Mouse (Mus musculus) hindbrain, postnatal 0 days (tissue): ENCODE measurements at regions not wholly inside any gene's neighbourhood (a gene's known extent, or its start where the extent isn't known, plus 50 kb on each side); places are given as distances from the start of the nearest gene placed in this dataset.

Source experiments
- ATAC-seq: fragments of 200-750 bp; cut with Nextera tagmentation; 2 replicates; pipeline ENCODE4 v1.8.0; 2017; ENCODE audit warnings: mild to moderate bottlenecking, moderate TSS enrichment, moderate library complexity
- DNase-seq: peaks from one replicate; pipeline ENCODE4 v3.0.0-alpha.2; 2015; ENCODE audit warnings: low spot score
- H3K27ac ChIP-seq: fragments of 300-500 bp; sonication (generic); 2 replicates; pipeline ENCODE4 v1.5.1; 2014; ENCODE audit warnings: mild to moderate bottlenecking
- H3K27me3 ChIP-seq: fragments of 300-500 bp; sonication (generic); 2 replicates; pipeline ENCODE4 v1.6.1; 2014; ENCODE audit warnings: low read length, mixed read lengths; ENCODE audit not compliant: insufficient read depth
- H3K36me3 ChIP-seq: fragments of 300-500 bp; sonication (generic); 2 replicates; pipeline ENCODE4 v1.6.1; 2014; ENCODE audit warnings: low read length, mixed read lengths; ENCODE audit not compliant: insufficient read depth
- H3K4me1 ChIP-seq: fragments of 300-500 bp; sonication (generic); 2 replicates; pipeline ENCODE4 v1.6.1; 2014; ENCODE audit warnings: antibody characterized with exemption, low read length, mixed read lengths; ENCODE audit not compliant: insufficient read depth
- H3K4me2 ChIP-seq: fragments of 300-500 bp; sonication (generic); 2 replicates; pipeline ENCODE4 v1.6.1; 2014; ENCODE audit warnings: low read depth, mild to moderate bottlenecking, low read length, moderate library complexity, mixed read lengths
- H3K4me3 ChIP-seq: fragments of 300-500 bp; sonication (generic); 2 replicates; pipeline ENCODE4 v1.5.1; 2014; ENCODE audit warnings: low read length
- H3K9ac ChIP-seq: fragments of 300-500 bp; sonication (generic); replicated peaks from 2 replicates; pipeline ENCODE4 v1.6.1; 2014; ENCODE audit warnings: mild to moderate bottlenecking, low read length, moderate library complexity, mixed read lengths
- H3K9me3 ChIP-seq: fragments of 300-500 bp; sonication (generic); 2 replicates; pipeline ENCODE4 v1.6.1; 2016; ENCODE audit warnings: low read length, mixed read lengths
- CTCF ChIP-seq: IDR thresholded peaks from 2 replicates; pipeline ENCODE4 v1.5.1; 2016; ENCODE audit warnings: antibody characterized with exemption, control low read depth, low read depth
- WGBS: fragments of 180-500 bp; shearing (Covaris S2); extraction: QIAGEN DNeasy Blood & Tissue Kit; methylation state at CpG from one replicate; pipeline ENCODE4 v1.1.7; 2014; 5-methylcytosine and 5-hydroxymethylcytosine counted together

- 77% methylated on average over 1 of the region's 1 CpGs for WGBS
- Histone ChIP-seq H3K27ac (no peak overlapping the region), H3K4me2 (no peak overlapping the region), H3K36me3 (no peaks in the 10 kb centered on the region), H3K9ac (no peak overlapping the region), H3K4me1 (no peaks in the 10 kb centered on the region), H3K4me3 (no peak overlapping the region), H3K27me3 (no peaks in the 10 kb centered on the region), H3K9me3 (no peaks in the 10 kb centered on the region)
- ATAC-seq (no peak), DNase-seq (no peak)
- no peak for TF ChIP-seq CTCF
Observed at GRCm38 (mm10) chr4:25460127-25460526, 178.5 kb upstream of the Ufl1 start.

GRCm38 (mm10) chr4:25454752-25455151 is 173.1 kb upstream of the Ufl1 start:
- Histone ChIP-seq H3K4me2 (no peak overlapping the region), H3K4me3 (no peak overlapping the region), H3K27me3 (no peaks in the 10 kb centered on the region), H3K9me3 (no peaks in the 10 kb centered on the region), H3K27ac (no peak overlapping the region), H3K4me1 (no peaks in the 10 kb centered on the region), H3K9ac (no peak overlapping the region), H3K36me3 (no peaks in the 10 kb centered on the region)
- DNase-seq = no peak
- TF ChIP-seq CTCF = no peak
- WGBS = 77% methylated on average over 3 of the region's 3 CpGs
- no peak for ATAC-seq

GRCm38 (mm10) chr4:25453127-25453806 is 171.6 kb upstream of the Ufl1 start:
- no peaks in the 10 kb centered on the region for H3K36me3 ChIP-seq
- H3K9me3 ChIP-seq = no peaks in the 10 kb centered on the region
- H3K4me3 ChIP-seq = no peak overlapping the region
- no peaks in the 10 kb centered on the region for H3K4me1 ChIP-seq
- DNase-seq (no peak), ATAC-seq (no peak)
- H3K27ac ChIP-seq = no peak overlapping the region
- no peak overlapping the region for H3K4me2 ChIP-seq
- no peak for TF ChIP-seq CTCF
- 79% methylated on average over 6 of the region's 6 CpGs for WGBS
- no peaks in the 10 kb centered on the region for H3K27me3 ChIP-seq
- H3K9ac ChIP-seq = no peak overlapping the region

- Histone ChIP-seq H3K4me2 (no peak overlapping the region), H3K9ac (no peak overlapping the region), H3K36me3 (no peaks in the 10 kb centered on the region), H3K27ac (no peak overlapping the region), H3K27me3 (no peaks in the 10 kb centered on the region), H3K9me3 (no peaks in the 10 kb centered on the region), H3K4me1 (no peaks in the 10 kb centered on the region), H3K4me3 (no peak overlapping the region)
- TF ChIP-seq CTCF = no peak
- DNase-seq (no peak), ATAC-seq (no peak)
- WGBS = 81% methylated on average over 6 of the region's 6 CpGs
Observed at GRCm38 (mm10) chr4:25451865-25452264, 170.2 kb upstream of the Ufl1 start.

- TF ChIP-seq CTCF = no peak
- H3K4me1 ChIP-seq = no peaks in the 10 kb centered on the region
- DNase-seq (no peak), ATAC-seq (no peak)
- H3K9me3 ChIP-seq = no peaks in the 10 kb centered on the region
- H3K9ac ChIP-seq = no peak overlapping the region
- 91% methylated on average over 8 of the region's 8 CpGs for WGBS
- H3K27ac ChIP-seq = no peak overlapping the region
- H3K4me3 ChIP-seq = no peak overlapping the region
- H3K4me2 ChIP-seq = no peak overlapping the region
- H3K27me3 ChIP-seq = no peaks in the 10 kb centered on the region
- H3K36me3 ChIP-seq = no peaks in the 10 kb centered on the region
Observed at GRCm38 (mm10) chr4:25432203-25432602, 150.6 kb upstream of the Ufl1 start.

- ATAC-seq = no peak
- no peak overlapping the region for H3K4me3 ChIP-seq
- H3K9ac ChIP-seq = no peak overlapping the region
- no peaks in the 10 kb centered on the region for H3K9me3 ChIP-seq
- H3K27ac ChIP-seq = no peak overlapping the region
- WGBS = 65% methylated on average over 2 of the region's 2 CpGs
- no peak overlapping the region for H3K4me2 ChIP-seq
- H3K27me3 ChIP-seq = no peaks in the 10 kb centered on the region
- DNase-seq = no peak
- no peaks in the 10 kb centered on the region for H3K36me3 ChIP-seq
- H3K4me1 ChIP-seq = no peaks in the 10 kb centered on the region
- no peak for TF ChIP-seq CTCF
Observed at GRCm38 (mm10) chr4:25416330-25416729, 134.7 kb upstream of the Ufl1 start.

- H3K9me3 ChIP-seq = no peaks in the 10 kb centered on the region
- H3K4me3 ChIP-seq = no peak overlapping the region
- DNase-seq = no peak
- no peak overlapping the region for H3K4me2 ChIP-seq
- H3K4me1 ChIP-seq = peaks cover 22% of the 10 kb centered on the region
- 29% methylated on average over 4 of the region's 4 CpGs for WGBS
- TF ChIP-seq CTCF = no peak
- H3K36me3 ChIP-seq = no peaks in the 10 kb centered on the region
- no peaks in the 10 kb centered on the region for H3K27me3 ChIP-seq
- peak overlapping the region; percentile 85; the same call in 1 of the 2 replicates for H3K27ac ChIP-seq
- ATAC-seq = no peak
- H3K9ac ChIP-seq = no peak overlapping the region
Observed at GRCm38 (mm10) chr4:25410440-25410839, 128.8 kb upstream of the Ufl1 start.
